Mouse (Mus musculus) WW6 (cell line): ENCODE results near the gene Mrpl54.
A peak's percentile ranks its signal among the peaks of the same experiment; 100 is the strongest.

Experiments
- DNase-seq: peaks from one replicate; pipeline ENCODE4 v3.0.0-alpha.2; 2013; ENCODE audit warnings: low read depth, low spot score

Gene Mrpl54

GRCm38 (mm10) chr10:81261025-81261424, 5.7 kb downstream of the Mrpl54 start:
- DNase-seq, result no peak

GRCm38 (mm10) chr10:81259225-81259884, 7.4 kb downstream of the Mrpl54 start:
- no peak for DNase-seq

- DNase-seq, result no peak
Observed at GRCm38 (mm10) chr10:81257158-81258039, 9.3 kb downstream of the Mrpl54 start.

- DNase-seq, result no peak
Observed at GRCm38 (mm10) chr10:81254886-81255285, 11.8 kb downstream of the Mrpl54 start.

GRCm38 (mm10) chr10:81252424-81253419, 14.0 kb downstream of the Mrpl54 start, which contains the start of gene Matk:
Gene Matk, plus strand, starts transcription at chr10:81252935.
- no peak for DNase-seq

- no peak for DNase-seq
Observed at GRCm38 (mm10) chr10:81249442-81249841, 17.3 kb downstream of the Mrpl54 start.

- no peak for DNase-seq
Observed at GRCm38 (mm10) chr10:81247804-81248203, 18.9 kb downstream of the Mrpl54 start.

GRCm38 (mm10) chr10:81245166-81245565, 21.6 kb downstream of the Mrpl54 start:
- DNase-seq, result no peak

- no peak for DNase-seq
Observed at GRCm38 (mm10) chr10:81244595-81244994, 22.1 kb downstream of the Mrpl54 start.

- no peak for DNase-seq
Observed at GRCm38 (mm10) chr10:81244146-81244545, 22.6 kb downstream of the Mrpl54 start.

- no peak for DNase-seq
Observed at GRCm38 (mm10) chr10:81242021-81242420, 24.7 kb downstream of the Mrpl54 start.

- no peak for DNase-seq
Observed at GRCm38 (mm10) chr10:81240876-81241275, 25.9 kb downstream of the Mrpl54 start.

GRCm38 (mm10) chr10:81238618-81239017, 28.1 kb downstream of the Mrpl54 start:
- DNase-seq, result no peak

GRCm38 (mm10) chr10:81236471-81237268, 30.1 kb downstream of the Mrpl54 start:
- DNase-seq, result no peak

- DNase-seq, result no peak
Observed at GRCm38 (mm10) chr10:81234206-81234605, 32.5 kb downstream of the Mrpl54 start.

GRCm38 (mm10) chr10:81233226-81233585, 33.5 kb downstream of the Mrpl54 start:
- DNase-seq, result no peak

- DNase-seq, result peak; percentile 79
Observed at GRCm38 (mm10) chr10:81232580-81233225, 34.0 kb downstream of the Mrpl54 start, which contains the start of gene Zfr2. Gene Zfr2, plus strand, starts transcription at chr10:81233155.

- no peak for DNase-seq
Observed at GRCm38 (mm10) chr10:81231436-81231835, 35.3 kb downstream of the Mrpl54 start.

GRCm38 (mm10) chr10:81230438-81231332, 36.0 kb downstream of the Mrpl54 start, which contains the start of gene Atcay:
Gene Atcay, minus strand, starts transcription at chr10:81230833.
- DNase-seq, result no peak
